Mouse (Mus musculus): ENCODE results near the gene Dhrs3.

Gene Dhrs3

GRCm38 (mm10) chr4:144892133-144892936, at the start of gene Dhrs3:
Dhrs3 (plus strand) TSS chr4:144892827.
- DNase-seq (ENCODE audit: low spot score), result peak; percentile 87

GRCm38 (mm10) chr4:144861756-144862505, 30.7 kb upstream of the Dhrs3 start:
- no peak for DNase-seq (ENCODE audit: low spot score)

GRCm38 (mm10) chr4:144867926-144868325, 24.7 kb upstream of the Dhrs3 start:
- no peak for DNase-seq (ENCODE audit: low spot score)

- DNase-seq (ENCODE audit: low spot score), result no peak
These were observed 24.0 kb upstream of the Dhrs3 start for GRCm38 (mm10) chr4:144868584-144868983.

GRCm38 (mm10) chr4:144872905-144873304, 19.7 kb upstream of the Dhrs3 start:
- peak; percentile 39 for DNase-seq (ENCODE audit: low spot score)

GRCm38 (mm10) chr4:144875576-144876093, 17.0 kb upstream of the Dhrs3 start:
- no peak for DNase-seq (ENCODE audit: low spot score)

GRCm38 (mm10) chr4:144879549-144879948, 13.1 kb upstream of the Dhrs3 start:
- no peak for DNase-seq (ENCODE audit: low spot score)

- no peak for DNase-seq (ENCODE audit: low spot score)
These were observed 11.3 kb upstream of the Dhrs3 start for GRCm38 (mm10) chr4:144881376-144881775.

GRCm38 (mm10) chr4:144882881-144883331, 9.7 kb upstream of the Dhrs3 start:
- no peak for DNase-seq (ENCODE audit: low spot score)

- DNase-seq (ENCODE audit: low spot score), result no peak
These were observed 6.2 kb upstream of the Dhrs3 start for GRCm38 (mm10) chr4:144886460-144886859.

GRCm38 (mm10) chr4:144888750-144889149, 3.9 kb upstream of the Dhrs3 start:
- DNase-seq (ENCODE audit: low spot score), result no peak

- no peak for DNase-seq (ENCODE audit: low spot score)
These were observed 2.9 kb upstream of the Dhrs3 start for GRCm38 (mm10) chr4:144889505-144890301.

- DNase-seq (ENCODE audit: low spot score), result peak; percentile 93
These were observed 1.9 kb upstream of the Dhrs3 start for GRCm38 (mm10) chr4:144890690-144891120.

GRCm38 (mm10) chr4:144891121-144891711, 1.4 kb upstream of the Dhrs3 start:
- peak; percentile 43 for DNase-seq (ENCODE audit: low spot score)

GRCm38 (mm10) chr4:144891743-144892132, 889 bp upstream of the Dhrs3 start:
- no peak for DNase-seq (ENCODE audit: low spot score)

- no peak for DNase-seq (ENCODE audit: low spot score)
These were observed 278 bp downstream of the Dhrs3 start for GRCm38 (mm10) chr4:144892937-144893272.

- peak; percentile 27 for DNase-seq (ENCODE audit: low spot score)
These were observed 1.2 kb downstream of the Dhrs3 start for GRCm38 (mm10) chr4:144893561-144894486.

GRCm38 (mm10) chr4:144894487-144895210, 2.0 kb downstream of the Dhrs3 start:
- DNase-seq (ENCODE audit: low spot score), result peak; percentile 67

- DNase-seq (ENCODE audit: low spot score), result peak; percentile 32
These were observed 2.6 kb downstream of the Dhrs3 start for GRCm38 (mm10) chr4:144895211-144895590.

GRCm38 (mm10) chr4:144896321-144896720, 3.7 kb downstream of the Dhrs3 start:
- DNase-seq (ENCODE audit: low spot score), result peak; percentile 41
